Mouse (Mus musculus): Measurements from ENCODE around the gene Arid1b. TPM values are rescaled to one million over a fixed set of nuclear protein-coding genes. Genes with fewer than 3 reads are reported as not detected.

The Arid1b gene
- polyA plus RNA-seq, 1 experiment from 2014 or later = 10.5 TPM

DNA sequence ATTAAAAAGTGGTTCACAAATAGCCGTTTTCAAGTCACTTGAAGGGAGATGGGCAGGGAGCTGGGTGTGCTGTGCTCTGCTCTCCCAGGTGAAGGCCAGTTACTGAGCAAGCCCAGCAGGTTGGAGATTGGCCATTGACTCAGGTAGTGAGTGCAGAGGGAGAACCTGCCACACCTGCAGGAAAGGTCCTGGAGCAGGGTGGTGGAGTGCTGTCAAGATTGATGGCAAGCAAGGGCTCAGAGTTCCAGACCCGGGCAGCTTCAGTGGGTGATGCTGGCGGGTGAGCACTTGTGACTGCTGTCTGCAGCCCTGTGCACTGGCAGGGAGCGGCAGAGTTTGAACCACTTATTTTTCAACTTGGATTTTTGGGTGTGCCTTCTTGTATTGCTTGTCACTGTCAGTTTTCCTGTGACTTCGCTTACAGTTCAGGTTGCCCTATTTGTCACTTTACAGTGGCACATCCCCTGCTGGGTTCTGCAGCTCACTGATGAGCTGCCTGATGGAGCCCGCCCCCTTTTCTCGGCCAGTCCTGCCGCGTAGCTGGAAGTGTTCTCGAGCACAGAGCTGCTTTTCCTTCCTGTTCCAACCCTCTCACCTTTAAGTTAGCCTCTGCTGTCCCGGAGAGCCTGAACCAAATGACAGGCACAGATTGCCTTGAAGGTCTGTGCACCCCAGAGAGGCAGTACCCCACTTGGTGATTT lies 27.3 kb downstream of the Arid1b start:
- H3K36me3 ChIP-seq (ENCODE audit: control insufficient read depth, insufficient read depth, low read length) = no peaks in the 10 kb centered on the region
- WGBS = 23% methylated on average over 11 of the region's 11 CpGs
- peak; percentile 48; the same call in 1 of the 2 replicates for ATAC-seq (ENCODE audit: insufficient read depth, low FRiP score)
- H3K27me3 ChIP-seq (ENCODE audit: control insufficient read depth, insufficient read depth, low read length) = no peaks in the 10 kb centered on the region
- H3K9ac ChIP-seq (ENCODE audit: low read length) = peak overlapping the region; percentile 8; the same call in 1 of the 2 replicates
- H3K4me2 ChIP-seq (ENCODE audit: low read depth, low read length) = peak overlapping the region; percentile 40
- 0 out of 2 replicates have a peak overlapping the region, but pooled peaks have one; percentile 6 for H3K4me3 ChIP-seq (replicated peaks; ENCODE audit: low read length)
- peak overlapping the region; percentile 66 for H3K27ac ChIP-seq (ENCODE audit: low read length)
- H3K9me3 ChIP-seq (replicated peaks; ENCODE audit: control insufficient read depth, low read length) = no peaks in the 10 kb centered on the region
- H3K4me1 ChIP-seq (ENCODE audit: control insufficient read depth, insufficient read depth, low read length) = peaks cover 27% of the 10 kb centered on the region

DNA sequence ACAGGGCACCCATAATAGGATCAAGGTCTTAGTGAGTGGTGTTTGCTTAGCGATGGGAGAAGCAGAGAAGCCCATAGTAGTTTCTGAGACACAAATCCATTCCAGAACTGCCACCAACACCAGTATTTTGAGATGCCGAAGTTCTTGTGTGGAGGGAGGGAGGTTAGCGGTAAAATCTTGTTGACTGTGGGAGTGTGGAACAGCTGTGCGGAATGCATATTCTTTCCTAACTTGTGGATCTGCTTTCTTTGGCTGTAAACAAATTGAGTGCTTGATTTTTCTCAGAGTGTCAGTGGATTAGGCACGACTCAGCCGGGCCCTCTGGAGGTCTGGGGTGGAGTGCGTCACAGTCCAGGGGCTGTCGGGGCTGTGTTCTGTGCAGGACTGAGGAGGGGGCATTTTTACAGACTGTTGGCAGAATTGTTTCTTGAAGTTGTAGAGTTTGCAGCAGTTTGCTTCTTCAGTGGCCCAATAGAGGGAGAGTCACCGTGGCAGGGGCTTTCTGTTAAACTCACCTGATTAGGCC lies 27.9 kb downstream of the Arid1b start:
- H3K4me1 ChIP-seq (ENCODE audit: control insufficient read depth, insufficient read depth, low read length) = peaks cover 25% of the 10 kb centered on the region
- no peak for ATAC-seq (ENCODE audit: insufficient read depth, low FRiP score)
- no peaks in the 10 kb centered on the region for H3K36me3 ChIP-seq (ENCODE audit: control insufficient read depth, insufficient read depth, low read length)
- peak overlapping the region; percentile 8; the same call in 1 of the 2 replicates for H3K9ac ChIP-seq (ENCODE audit: low read length)
- H3K9me3 ChIP-seq (replicated peaks; ENCODE audit: control insufficient read depth, low read length) = no peaks in the 10 kb centered on the region
- 0 out of 2 replicates have a peak overlapping the region, but pooled peaks have one; percentile 6 for H3K4me3 ChIP-seq (replicated peaks; ENCODE audit: low read length)
- H3K27me3 ChIP-seq (ENCODE audit: control insufficient read depth, insufficient read depth, low read length) = no peaks in the 10 kb centered on the region
- 39% methylated on average over 9 of the region's 9 CpGs for WGBS
- peak overlapping the region; percentile 66 for H3K27ac ChIP-seq (ENCODE audit: low read length)
- peak overlapping the region; percentile 40 for H3K4me2 ChIP-seq (ENCODE audit: low read depth, low read length)

DNA sequence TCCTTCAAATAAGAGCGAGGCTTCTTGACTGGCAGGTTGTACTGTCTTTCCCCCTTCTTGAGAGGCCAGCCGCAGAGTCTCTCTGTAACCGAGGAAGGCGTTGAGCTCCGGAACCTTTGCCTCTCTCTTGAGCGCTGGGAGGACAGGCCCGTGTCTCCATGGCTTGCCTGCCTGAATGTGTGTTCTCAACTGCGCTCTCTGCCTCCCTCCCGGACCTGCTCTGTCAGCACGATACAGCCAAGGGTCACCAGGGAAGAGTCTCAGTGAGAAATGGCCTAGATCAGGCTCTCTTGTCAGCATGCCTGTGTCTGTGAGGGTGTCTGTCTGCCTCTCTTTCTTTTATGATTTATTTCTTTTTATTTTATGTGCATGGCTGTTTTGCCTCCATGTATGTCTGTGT lies 29.6 kb downstream of the Arid1b start:
- peaks cover 27% of the 10 kb centered on the region for H3K4me1 ChIP-seq (ENCODE audit: control insufficient read depth, insufficient read depth, low read length)
- no peaks in the 10 kb centered on the region for H3K9me3 ChIP-seq (replicated peaks; ENCODE audit: control insufficient read depth, low read length)
- no peak overlapping the region for H3K4me3 ChIP-seq (replicated peaks; ENCODE audit: low read length)
- 59% methylated on average over 10 of the region's 10 CpGs for WGBS
- H3K36me3 ChIP-seq (ENCODE audit: control insufficient read depth, insufficient read depth, low read length) = no peaks in the 10 kb centered on the region
- H3K27me3 ChIP-seq (ENCODE audit: control insufficient read depth, insufficient read depth, low read length) = no peaks in the 10 kb centered on the region
- no peak overlapping the region for H3K27ac ChIP-seq (ENCODE audit: low read length)
- no peak for ATAC-seq (ENCODE audit: insufficient read depth, low FRiP score)
- H3K9ac ChIP-seq (ENCODE audit: low read length) = no peak overlapping the region
- no peak overlapping the region for H3K4me2 ChIP-seq (ENCODE audit: low read depth, low read length)

DNA sequence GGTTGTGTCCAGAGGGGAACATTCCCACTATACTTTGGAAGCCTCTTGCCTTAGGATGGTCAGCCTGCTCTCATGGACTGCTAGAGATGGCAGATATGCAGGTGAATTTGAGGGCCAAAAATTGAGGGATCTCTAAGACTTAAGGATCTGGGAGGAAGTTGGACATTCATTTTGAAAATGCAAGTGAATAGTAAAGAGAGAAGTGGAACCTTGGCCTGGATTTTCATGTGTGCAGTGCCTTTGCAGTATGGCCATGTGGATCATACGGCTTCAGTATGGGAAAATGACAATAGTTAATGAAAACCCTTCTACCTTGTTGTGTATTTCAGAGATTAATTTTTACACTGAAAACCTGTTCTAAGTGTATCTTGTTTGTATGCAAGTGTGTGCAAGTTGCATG lies 31.3 kb downstream of the Arid1b start:
- no peak overlapping the region for H3K4me3 ChIP-seq (replicated peaks; ENCODE audit: low read length)
- H3K9ac ChIP-seq (ENCODE audit: low read length) = no peak overlapping the region
- no peaks in the 10 kb centered on the region for H3K9me3 ChIP-seq (replicated peaks; ENCODE audit: control insufficient read depth, low read length)
- no peaks in the 10 kb centered on the region for H3K27me3 ChIP-seq (ENCODE audit: control insufficient read depth, insufficient read depth, low read length)
- no peak for ATAC-seq (ENCODE audit: insufficient read depth, low FRiP score)
- H3K4me1 ChIP-seq (ENCODE audit: control insufficient read depth, insufficient read depth, low read length) = peaks cover 35% of the 10 kb centered on the region
- no peaks in the 10 kb centered on the region for H3K36me3 ChIP-seq (ENCODE audit: control insufficient read depth, insufficient read depth, low read length)
- H3K4me2 ChIP-seq (ENCODE audit: low read depth, low read length) = no peak overlapping the region
- WGBS = 87% methylated on average over 1 of the region's 1 CpGs
- no peak overlapping the region for H3K27ac ChIP-seq (ENCODE audit: low read length)

DNA sequence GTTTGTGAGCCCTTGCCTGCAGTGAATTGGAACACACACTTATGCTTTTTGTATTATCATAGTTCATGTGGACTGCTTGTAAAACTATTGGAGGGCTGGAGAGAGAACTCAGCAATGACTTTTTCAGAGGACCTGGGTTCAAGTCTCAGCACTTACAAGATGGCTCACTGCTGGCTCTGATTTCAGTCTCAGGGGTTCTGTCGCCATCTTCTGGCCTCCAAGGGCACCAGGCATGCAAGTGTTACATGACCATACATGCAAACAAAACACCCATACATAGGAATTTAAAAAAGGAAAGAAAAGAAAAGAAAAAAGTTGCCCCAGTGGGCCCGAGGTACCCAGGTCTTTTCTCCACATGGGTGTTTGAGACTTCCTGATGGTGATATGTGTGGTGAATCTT lies 32.4 kb downstream of the Arid1b start:
- Histone ChIP-seq H3K27ac (ENCODE audit: low read length) (no peak overlapping the region), H3K36me3 (ENCODE audit: control insufficient read depth, insufficient read depth, low read length) (no peaks in the 10 kb centered on the region), H3K4me3 (replicated peaks; ENCODE audit: low read length) (no peak overlapping the region), H3K4me2 (ENCODE audit: low read depth, low read length) (no peak overlapping the region), H3K4me1 (ENCODE audit: control insufficient read depth, insufficient read depth, low read length) (peaks cover 29% of the 10 kb centered on the region), H3K9me3 (replicated peaks; ENCODE audit: control insufficient read depth, low read length) (no peaks in the 10 kb centered on the region), H3K9ac (ENCODE audit: low read length) (no peak overlapping the region), H3K27me3 (ENCODE audit: control insufficient read depth, insufficient read depth, low read length) (no peaks in the 10 kb centered on the region)
- ATAC-seq (ENCODE audit: insufficient read depth, low FRiP score) = no peak
- 59% methylated on average over 2 of the region's 2 CpGs for WGBS

DNA sequence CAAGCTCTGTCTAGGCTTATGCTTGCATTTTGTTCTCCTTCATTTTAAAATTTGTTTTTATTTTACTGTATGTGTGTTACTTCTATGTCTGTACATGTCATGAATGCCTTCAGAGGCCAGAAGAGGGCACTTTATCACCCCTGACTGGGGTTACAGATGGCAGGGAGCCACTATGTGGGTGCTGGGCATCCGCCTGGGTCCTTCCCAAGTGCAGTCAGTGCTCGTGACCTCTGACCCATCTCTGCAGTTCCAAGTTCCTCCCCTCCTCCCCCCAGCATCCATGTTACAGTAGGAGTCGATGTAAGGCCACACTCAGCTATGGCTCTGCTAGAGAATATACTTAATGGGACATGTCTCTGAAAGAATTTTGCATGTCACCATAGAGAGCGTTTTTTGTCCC lies 35.0 kb downstream of the Arid1b start:
- no peaks in the 10 kb centered on the region for H3K36me3 ChIP-seq (ENCODE audit: control insufficient read depth, insufficient read depth, low read length)
- H3K9me3 ChIP-seq (replicated peaks; ENCODE audit: control insufficient read depth, low read length) = no peaks in the 10 kb centered on the region
- no peaks in the 10 kb centered on the region for H3K27me3 ChIP-seq (ENCODE audit: control insufficient read depth, insufficient read depth, low read length)
- H3K9ac ChIP-seq (ENCODE audit: low read length) = no peak overlapping the region
- no peak overlapping the region for H3K4me3 ChIP-seq (replicated peaks; ENCODE audit: low read length)
- 84% methylated on average over 4 of the region's 4 CpGs for WGBS
- peaks cover 22% of the 10 kb centered on the region for H3K4me1 ChIP-seq (ENCODE audit: control insufficient read depth, insufficient read depth, low read length)
- no peak overlapping the region for H3K27ac ChIP-seq (ENCODE audit: low read length)
- no peak for ATAC-seq (ENCODE audit: insufficient read depth, low FRiP score)
- H3K4me2 ChIP-seq (ENCODE audit: low read depth, low read length) = no peak overlapping the region

DNA sequence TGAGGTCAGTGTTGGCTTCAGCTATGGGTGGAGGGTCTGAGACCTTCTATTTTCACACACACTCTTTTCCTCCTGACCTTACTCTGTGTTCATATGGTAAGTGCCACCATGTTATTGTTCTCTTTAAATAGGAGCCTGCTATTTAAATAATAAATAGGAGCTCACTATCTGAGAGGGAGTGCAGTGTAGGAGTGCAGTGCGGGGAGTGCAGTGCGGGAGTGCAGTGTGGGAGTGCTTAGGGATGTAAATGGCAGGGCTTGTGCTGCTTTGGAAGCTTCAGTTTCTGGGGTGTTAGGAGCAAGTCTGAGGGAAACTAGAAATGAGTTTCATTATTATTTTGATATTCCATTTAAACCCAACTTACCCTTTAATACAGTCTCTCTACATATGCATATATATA lies 36.2 kb downstream of the Arid1b start:
- no peaks in the 10 kb centered on the region for H3K9me3 ChIP-seq (replicated peaks; ENCODE audit: control insufficient read depth, low read length)
- ATAC-seq (ENCODE audit: insufficient read depth, low FRiP score) = no peak
- H3K27me3 ChIP-seq (ENCODE audit: control insufficient read depth, insufficient read depth, low read length) = no peaks in the 10 kb centered on the region
- no peak overlapping the region for H3K4me2 ChIP-seq (ENCODE audit: low read depth, low read length)
- H3K36me3 ChIP-seq (ENCODE audit: control insufficient read depth, insufficient read depth, low read length) = no peaks in the 10 kb centered on the region
- peaks cover 22% of the 10 kb centered on the region for H3K4me1 ChIP-seq (ENCODE audit: control insufficient read depth, insufficient read depth, low read length)
- H3K4me3 ChIP-seq (replicated peaks; ENCODE audit: low read length) = no peak overlapping the region
- WGBS = 56% methylated on average over 2 of the region's 2 CpGs
- H3K27ac ChIP-seq (ENCODE audit: low read length) = no peak overlapping the region
- no peak overlapping the region for H3K9ac ChIP-seq (ENCODE audit: low read length)

DNA sequence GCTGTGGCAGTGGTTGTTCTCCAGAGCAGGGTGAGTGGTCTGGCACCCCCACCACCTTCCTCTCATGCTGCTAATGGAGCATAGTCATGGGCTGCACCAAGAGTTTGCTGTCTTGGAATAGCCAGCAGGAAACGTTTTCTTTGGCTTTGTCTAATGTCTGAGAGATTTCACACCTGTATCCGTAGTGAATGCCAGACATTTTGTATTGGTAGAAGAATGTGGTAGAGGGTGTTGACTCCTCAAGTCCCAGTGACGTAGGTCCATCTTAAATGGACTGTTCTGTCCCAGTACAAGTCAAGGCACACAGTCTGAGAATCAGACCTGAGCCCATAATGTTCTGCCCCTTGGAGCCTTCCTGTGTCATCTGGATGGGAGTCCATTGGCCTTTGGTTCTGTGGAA lies 39.2 kb downstream of the Arid1b start:
- Histone ChIP-seq H3K36me3 (ENCODE audit: control insufficient read depth, insufficient read depth, low read length) (no peaks in the 10 kb centered on the region), H3K27me3 (ENCODE audit: control insufficient read depth, insufficient read depth, low read length) (no peaks in the 10 kb centered on the region), H3K4me1 (ENCODE audit: control insufficient read depth, insufficient read depth, low read length) (peaks cover 18% of the 10 kb centered on the region), H3K27ac (ENCODE audit: low read length) (no peak overlapping the region), H3K9me3 (replicated peaks; ENCODE audit: control insufficient read depth, low read length) (no peaks in the 10 kb centered on the region), H3K9ac (ENCODE audit: low read length) (no peak overlapping the region), H3K4me2 (ENCODE audit: low read depth, low read length) (no peak overlapping the region), H3K4me3 (replicated peaks; ENCODE audit: low read length) (no peak overlapping the region)
- 63% methylated on average over 3 of the region's 3 CpGs for WGBS
- ATAC-seq (ENCODE audit: insufficient read depth, low FRiP score) = no peak

DNA sequence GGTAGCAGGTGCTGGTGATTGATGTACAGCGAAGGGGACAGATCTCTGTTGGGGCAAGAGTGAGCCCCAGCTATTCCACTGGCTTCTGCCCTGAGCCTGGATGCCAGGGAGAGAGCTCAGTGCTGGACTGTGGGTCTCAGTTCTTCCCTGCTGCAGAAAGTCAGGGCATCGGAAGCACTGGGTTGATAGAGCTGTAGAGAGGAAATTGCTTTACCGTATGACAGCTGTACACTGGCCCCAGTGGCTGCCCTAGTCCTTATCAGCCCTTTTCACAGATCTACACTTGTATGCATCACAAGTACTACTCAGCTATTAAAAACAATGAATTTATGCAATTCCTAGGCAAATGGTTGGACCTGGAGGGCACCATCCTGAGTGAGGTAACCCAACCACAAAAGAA lies 40.1 kb downstream of the Arid1b start:
- Histone ChIP-seq H3K4me2 (ENCODE audit: low read depth, low read length) (no peak overlapping the region), H3K27ac (ENCODE audit: low read length) (no peak overlapping the region), H3K4me1 (ENCODE audit: control insufficient read depth, insufficient read depth, low read length) (peaks cover 18% of the 10 kb centered on the region), H3K36me3 (ENCODE audit: control insufficient read depth, insufficient read depth, low read length) (no peaks in the 10 kb centered on the region), H3K9ac (ENCODE audit: low read length) (no peak overlapping the region), H3K27me3 (ENCODE audit: control insufficient read depth, insufficient read depth, low read length) (no peaks in the 10 kb centered on the region), H3K4me3 (replicated peaks; ENCODE audit: low read length) (no peak overlapping the region), H3K9me3 (replicated peaks; ENCODE audit: control insufficient read depth, low read length) (no peaks in the 10 kb centered on the region)
- WGBS = 87% methylated on average over 3 of the region's 3 CpGs
- no peak for ATAC-seq (ENCODE audit: insufficient read depth, low FRiP score)
